Mouse (Mus musculus) forebrain, embryonic 14.5 days (tissue): Measurements from ENCODE around the gene Raly. TPM values are rescaled to one million over a fixed set of nuclear protein-coding genes. Genes with fewer than 3 reads are reported as not detected.

Source experiments
- ATAC-seq: fragments of 200-750 bp; cut with Nextera tagmentation; 2 replicates; pipeline ENCODE4 v1.8.0; 2017; ENCODE audit warnings: mild to moderate bottlenecking, moderate library complexity
- DNase-seq: peaks from one replicate; pipeline ENCODE4 v3.0.0-alpha.2; 2015; ENCODE audit warnings: low spot score
- H3K27ac ChIP-seq: fragments of 300-500 bp; sonication (generic); 2 replicates; pipeline ENCODE4 v1.5.1; 2014; ENCODE audit warnings: low read depth, mild to moderate bottlenecking, control low read depth, low read length, moderate library complexity
- H3K27me3 ChIP-seq: fragments of 300-500 bp; sonication (generic); replicated peaks from 2 replicates; pipeline ENCODE4 v1.6.1; 2014; ENCODE audit warnings: low read length, control low read depth, mixed read lengths; ENCODE audit not compliant: control insufficient read depth, insufficient read depth
- H3K36me3 ChIP-seq: fragments of 300-500 bp; sonication (generic); 2 replicates; pipeline ENCODE4 v1.6.1; 2014; ENCODE audit warnings: low read length, control low read depth; ENCODE audit not compliant: control insufficient read depth, insufficient read depth
- H3K4me1 ChIP-seq: fragments of 300-500 bp; sonication (generic); 2 replicates; pipeline ENCODE4 v1.6.1; 2014; ENCODE audit warnings: antibody characterized with exemption, low read length, control low read depth; ENCODE audit not compliant: control insufficient read depth, insufficient read depth
- H3K4me2 ChIP-seq: fragments of 300-500 bp; sonication (generic); 2 replicates; pipeline ENCODE4 v1.6.1; 2014; ENCODE audit warnings: mild to moderate bottlenecking, control low read depth, low read length
- H3K4me3 ChIP-seq: fragments of 300-500 bp; sonication (generic); 2 replicates; pipeline ENCODE4 v1.5.1; 2014; ENCODE audit warnings: low read depth, low read length, control low read depth
- H3K9ac ChIP-seq: fragments of 300-500 bp; sonication (generic); 2 replicates; pipeline ENCODE4 v1.6.1; 2014; ENCODE audit warnings: mild to moderate bottlenecking, low read length, control low read depth, moderate library complexity
- H3K9me3 ChIP-seq: fragments of 300-500 bp; sonication (generic); replicated peaks from 2 replicates; pipeline ENCODE4 v1.6.1; 2016; ENCODE audit warnings: low read length, control low read depth, mixed read lengths; ENCODE audit not compliant: control insufficient read depth
- WGBS: fragments of 180-500 bp; shearing (Covaris S2); extraction: QIAGEN DNeasy Blood & Tissue Kit; methylation state at CpG from one replicate; pipeline ENCODE4 v1.1.7; 2014; 5-methylcytosine and 5-hydroxymethylcytosine counted together
- polyA plus RNA-seq: library from polyadenylated mRNA; unstranded; fragments of >200 nt; fragmentation: Nextera tagmentation; extraction: Ambion mirVana; gene quantifications from 2 replicates; pipeline ENCODE4 v1.2.1, GENCODE M21; 2014

The Raly gene
- polyA plus RNA-seq, 1 experiment from 2014 or later = 109 TPM

DNA sequence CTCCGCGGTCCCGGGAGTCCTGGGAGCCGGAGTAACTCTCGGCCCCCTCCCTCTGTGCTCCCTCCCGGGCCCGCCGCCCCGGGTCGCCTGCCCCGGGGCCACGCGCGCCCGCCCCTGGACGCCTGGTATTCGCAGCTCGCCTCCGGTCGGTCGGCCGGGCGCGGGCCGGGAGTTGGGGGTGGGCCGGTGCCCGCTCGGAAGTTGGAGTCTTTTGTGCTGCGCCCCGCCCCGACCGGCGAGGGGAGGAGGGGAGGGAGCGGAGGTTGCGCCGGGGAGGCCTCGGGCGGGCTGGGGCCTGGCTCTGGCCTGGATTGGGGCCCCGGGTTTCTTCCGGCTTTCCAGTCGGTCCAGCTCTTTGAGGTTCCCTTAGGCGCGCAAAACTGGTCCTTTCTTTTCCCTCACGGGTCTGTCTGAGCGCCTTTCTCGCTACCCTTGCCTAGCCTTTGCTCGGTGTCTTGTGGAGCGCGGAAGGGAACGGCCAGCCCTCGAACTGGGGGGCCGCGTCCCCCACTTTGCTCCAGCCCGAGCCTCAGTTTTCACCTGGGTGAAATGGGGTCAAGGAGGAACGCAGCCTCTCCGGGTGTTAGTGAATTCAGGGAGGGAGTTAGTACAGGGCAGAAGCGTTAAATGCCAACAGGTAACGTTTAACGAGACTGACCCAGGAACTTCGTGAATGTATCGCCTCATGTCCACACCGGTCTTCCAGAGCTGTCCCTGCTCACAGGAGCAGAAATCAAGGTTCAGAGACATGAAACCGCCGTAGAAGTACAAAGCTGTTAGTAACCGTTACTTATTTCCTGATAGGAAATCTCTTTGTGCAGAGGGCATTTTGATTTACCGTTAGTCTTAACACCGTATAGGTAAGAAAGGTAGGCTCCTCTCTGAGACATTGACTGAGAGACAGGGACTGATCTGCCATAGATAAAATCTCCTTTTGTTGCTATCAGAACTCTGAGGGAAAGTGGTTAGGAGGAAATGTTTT is 1.1 kb downstream of the Raly start:
- no peaks in the 10 kb centered on the region for H3K9me3 ChIP-seq
- H3K4me2 ChIP-seq = peak overlapping the region; percentile 88
- peaks cover 4% of the 10 kb centered on the region; the same call in 1 of the 2 replicates for H3K36me3 ChIP-seq
- H3K4me3 ChIP-seq = peak overlapping the region; percentile 98
- H3K4me1 ChIP-seq = peaks cover 21% of the 10 kb centered on the region
- peak overlapping the region; percentile 98 for H3K27ac ChIP-seq
- H3K9ac ChIP-seq = peak overlapping the region; percentile 93
- DNase-seq (peak; percentile 68), ATAC-seq (peak; percentile 7)
- no peaks in the 10 kb centered on the region for H3K27me3 ChIP-seq
- under 1% methylated on average over 67 of the region's 67 CpGs for WGBS

DNA sequence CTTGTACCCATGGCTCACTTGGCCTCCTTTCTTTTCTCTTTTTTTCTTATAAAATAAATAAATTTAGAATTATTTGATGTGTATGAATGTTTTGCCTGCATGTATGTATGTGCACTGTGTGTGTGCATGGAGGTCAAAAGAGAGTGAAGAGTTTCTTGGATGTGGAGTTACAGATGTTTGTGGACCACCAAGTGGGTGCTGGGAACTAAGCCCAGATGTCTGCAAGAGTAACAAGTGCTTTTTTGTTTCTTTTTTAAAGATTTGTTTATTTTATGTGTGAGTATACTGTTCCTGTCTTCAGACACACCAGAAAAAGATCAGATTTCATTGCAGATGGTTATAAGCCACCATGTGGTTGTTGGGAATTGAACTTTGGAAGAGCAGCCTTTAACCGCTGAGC is 12.5 kb downstream of the Raly start:
- no peaks in the 10 kb centered on the region for H3K9me3 ChIP-seq
- no peak for ATAC-seq
- H3K4me3 ChIP-seq = no peak overlapping the region
- no peak for DNase-seq
- no peak overlapping the region for H3K27ac ChIP-seq
- H3K36me3 ChIP-seq = no peaks in the 10 kb centered on the region
- no peak overlapping the region for H3K4me2 ChIP-seq
- 87% methylated on average over 1 of the region's 1 CpGs for WGBS
- no peaks in the 10 kb centered on the region for H3K27me3 ChIP-seq
- H3K4me1 ChIP-seq = no peaks in the 10 kb centered on the region
- no peak overlapping the region for H3K9ac ChIP-seq

DNA sequence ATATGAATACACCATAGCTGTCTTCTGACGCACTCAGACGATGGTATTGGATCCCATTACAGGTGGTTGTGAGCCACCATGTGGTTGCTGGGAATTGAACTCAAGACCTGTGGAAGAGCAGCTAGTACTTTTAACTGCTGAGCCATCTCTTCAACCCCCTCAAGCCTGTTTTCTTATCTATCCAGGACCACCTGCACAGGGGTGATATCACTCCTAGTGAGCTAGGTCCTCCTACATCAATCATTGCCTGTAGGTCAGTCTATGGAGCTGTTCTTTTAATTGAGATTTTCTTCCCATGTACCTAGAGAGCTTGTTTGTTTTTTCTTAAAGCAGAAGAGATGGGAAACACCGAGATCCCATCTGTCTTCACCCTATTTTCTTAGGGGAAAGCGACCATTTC is 12.9 kb downstream of the Raly start:
- Histone ChIP-seq H3K9me3 (no peaks in the 10 kb centered on the region), H3K4me2 (no peak overlapping the region), H3K4me3 (no peak overlapping the region), H3K4me1 (no peaks in the 10 kb centered on the region), H3K27ac (no peak overlapping the region), H3K27me3 (no peaks in the 10 kb centered on the region), H3K36me3 (no peaks in the 10 kb centered on the region), H3K9ac (no peak overlapping the region)
- ATAC-seq (no peak), DNase-seq (no peak)
- WGBS = 78% methylated on average over 4 of the region's 4 CpGs

DNA sequence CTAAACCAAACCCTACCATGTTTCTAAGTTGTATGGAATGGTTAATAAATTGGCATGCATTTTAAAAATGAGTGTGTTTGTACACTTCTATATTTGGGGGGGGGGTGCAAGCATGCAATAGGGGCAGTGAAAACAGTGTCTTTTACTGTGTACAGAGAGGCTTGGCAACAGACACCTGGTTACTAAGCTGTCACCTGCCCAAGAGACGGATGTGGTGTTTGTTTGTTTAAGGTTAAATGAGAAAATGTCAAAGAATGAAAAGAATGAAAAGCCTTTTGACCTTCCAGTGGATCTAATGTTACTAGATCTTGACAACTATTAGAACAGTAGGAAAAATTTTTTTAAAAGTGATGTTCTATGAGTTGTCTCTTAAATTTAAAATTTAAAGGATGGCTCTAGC is 16.8 kb downstream of the Raly start:
- Histone ChIP-seq H3K4me1 (no peaks in the 10 kb centered on the region), H3K4me2 (no peak overlapping the region), H3K9me3 (no peaks in the 10 kb centered on the region), H3K36me3 (no peaks in the 10 kb centered on the region), H3K4me3 (no peak overlapping the region), H3K27me3 (no peaks in the 10 kb centered on the region), H3K27ac (no peak overlapping the region), H3K9ac (no peak overlapping the region)
- 82% methylated on average over 1 of the region's 1 CpGs for WGBS
- ATAC-seq (no peak), DNase-seq (no peak)

DNA sequence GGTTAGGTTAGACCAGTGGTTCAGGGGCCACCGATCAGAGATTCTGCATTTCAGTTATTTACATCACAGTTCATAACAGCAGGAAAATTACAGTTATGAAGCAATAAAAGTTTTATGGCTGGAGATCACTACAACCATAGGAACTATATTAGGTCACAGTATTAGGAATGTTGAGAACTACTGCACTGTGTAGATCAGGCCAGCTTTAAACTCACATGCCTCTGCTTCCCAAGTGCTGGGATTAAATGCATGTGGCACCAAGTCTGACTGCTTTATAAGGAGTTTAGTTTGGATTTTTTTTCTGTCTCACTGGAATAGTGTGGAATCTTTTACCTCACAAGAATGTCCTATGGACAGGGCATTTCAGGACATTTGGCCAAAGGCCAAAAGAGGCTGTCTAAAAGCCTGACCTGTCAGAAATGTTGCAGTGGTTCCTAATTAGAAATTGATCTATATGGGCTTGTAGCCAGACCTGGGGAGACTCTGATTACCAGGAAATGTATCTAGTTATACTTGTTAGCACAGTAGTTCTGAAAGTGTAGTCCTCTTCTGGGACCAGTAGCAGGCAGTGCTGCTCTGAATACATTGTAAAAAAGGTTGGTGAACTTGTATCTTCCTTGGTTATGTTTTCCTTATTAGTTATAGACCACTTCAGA is 18.3 kb downstream of the Raly start:
- no peak for DNase-seq
- H3K9ac ChIP-seq = no peak overlapping the region
- H3K36me3 ChIP-seq = no peaks in the 10 kb centered on the region
- no peaks in the 10 kb centered on the region for H3K4me1 ChIP-seq
- no peaks in the 10 kb centered on the region for H3K9me3 ChIP-seq
- H3K4me3 ChIP-seq = no peak overlapping the region
- no peak for ATAC-seq
- no peak overlapping the region for H3K4me2 ChIP-seq
- 97% methylated on average over 1 of the region's 1 CpGs for WGBS
- no peak overlapping the region for H3K27ac ChIP-seq
- H3K27me3 ChIP-seq = no peaks in the 10 kb centered on the region

DNA sequence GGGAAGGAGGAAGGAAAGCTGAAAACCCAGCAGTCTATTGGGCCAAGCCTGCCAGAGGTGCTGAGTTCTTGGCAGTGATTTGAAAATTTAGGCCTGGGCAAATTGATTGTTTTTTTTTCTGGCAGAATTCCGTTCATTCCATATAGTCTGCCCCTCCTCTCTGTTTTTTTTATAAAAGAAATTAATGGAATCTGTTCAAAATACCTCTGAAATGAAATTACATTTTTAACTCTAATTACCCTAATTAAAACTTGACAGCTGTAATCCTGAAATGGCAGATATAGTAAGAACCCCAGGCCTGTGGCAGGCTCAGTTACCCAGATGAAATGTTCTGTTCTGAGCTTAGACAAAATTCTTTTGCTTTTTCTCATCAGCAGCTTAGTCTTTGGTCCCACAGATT is 19.9 kb downstream of the Raly start:
- WGBS = 32% methylated on average over 1 of the region's 1 CpGs
- no peak overlapping the region for H3K4me2 ChIP-seq
- no peak overlapping the region for H3K4me3 ChIP-seq
- H3K27me3 ChIP-seq = no peaks in the 10 kb centered on the region
- no peak overlapping the region for H3K9ac ChIP-seq
- no peak overlapping the region for H3K27ac ChIP-seq
- no peak for ATAC-seq
- DNase-seq = no peak
- no peaks in the 10 kb centered on the region for H3K36me3 ChIP-seq
- H3K9me3 ChIP-seq = no peaks in the 10 kb centered on the region
- no peaks in the 10 kb centered on the region for H3K4me1 ChIP-seq

DNA sequence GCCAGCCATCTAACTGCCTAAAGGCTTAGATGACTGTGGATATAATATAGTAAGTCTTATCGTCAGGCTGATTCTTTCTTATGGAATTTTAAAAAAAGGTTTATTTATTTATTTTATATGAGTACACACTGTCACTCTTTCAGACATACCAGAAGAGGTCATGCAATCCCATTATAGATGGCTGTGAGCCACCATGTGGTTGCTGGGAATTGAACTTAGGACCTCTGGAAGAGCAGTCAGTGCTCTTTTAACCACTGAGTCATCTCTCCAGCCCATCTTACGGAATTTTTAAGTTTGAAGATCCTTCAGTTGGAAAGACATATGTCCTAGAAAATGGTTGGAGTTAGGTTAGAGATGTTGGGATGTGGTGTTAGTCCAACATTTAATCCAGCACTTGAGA is 22.5 kb downstream of the Raly start:
- Histone ChIP-seq H3K4me1 (peaks cover 18% of the 10 kb centered on the region), H3K4me3 (no peak overlapping the region), H3K36me3 (no peaks in the 10 kb centered on the region), H3K4me2 (no peak overlapping the region), H3K9ac (no peak overlapping the region), H3K27me3 (no peaks in the 10 kb centered on the region), H3K9me3 (no peaks in the 10 kb centered on the region), H3K27ac (no peak overlapping the region)
- DNase-seq (no peak), ATAC-seq (no peak)
- 92% methylated on average over 2 of the region's 2 CpGs for WGBS

DNA sequence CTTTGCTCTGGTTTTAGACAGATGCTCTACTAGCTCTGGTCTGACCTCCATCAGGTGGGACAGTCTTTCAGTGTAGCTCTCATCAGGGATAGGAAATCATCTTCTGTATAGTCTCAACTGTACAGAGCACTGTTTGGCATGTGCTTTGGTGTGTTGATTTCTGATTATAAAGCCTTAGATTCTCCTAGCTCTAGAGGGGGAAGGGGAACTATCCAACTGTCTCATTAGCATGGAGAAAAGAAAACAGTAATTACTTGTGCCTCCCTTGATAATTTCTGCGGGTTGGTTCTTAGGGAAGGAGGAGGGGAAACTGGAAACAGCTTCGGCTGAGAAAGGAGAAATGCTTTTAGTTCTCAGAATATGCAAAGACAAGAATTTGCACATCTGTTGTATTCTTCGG is 26.2 kb downstream of the Raly start:
- Histone ChIP-seq H3K36me3 (no peaks in the 10 kb centered on the region), H3K9me3 (no peaks in the 10 kb centered on the region), H3K27ac (no peak overlapping the region), H3K4me1 (peaks cover 18% of the 10 kb centered on the region), H3K4me3 (no peak overlapping the region), H3K9ac (no peak overlapping the region), H3K27me3 (no peaks in the 10 kb centered on the region), H3K4me2 (0 out of 2 replicates have a peak overlapping the region, but pooled peaks have one; percentile 2)
- ATAC-seq (peak; percentile 55), DNase-seq (peak; percentile 75)
- WGBS = 14% methylated on average over 3 of the region's 3 CpGs

DNA sequence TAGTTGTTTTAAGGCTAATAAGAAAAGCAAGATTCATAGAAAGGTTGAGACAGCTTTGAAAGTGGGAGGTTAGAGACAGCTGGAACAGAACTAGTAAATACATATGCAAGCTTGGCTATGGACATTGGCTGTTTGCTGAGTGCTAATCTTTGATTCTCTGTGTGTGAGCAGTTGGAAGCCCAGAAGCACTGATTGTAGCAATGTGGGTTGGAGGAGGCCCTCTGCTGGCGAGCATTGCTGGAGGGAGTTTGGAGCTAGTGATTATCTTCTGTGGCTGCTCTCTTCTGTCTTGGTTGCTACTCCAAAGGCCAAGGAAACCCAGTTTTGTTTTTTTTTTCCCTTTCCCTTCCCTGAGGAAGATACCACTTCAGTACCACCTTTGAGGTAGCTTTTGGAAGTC is 26.9 kb downstream of the Raly start:
- H3K9ac ChIP-seq = no peak overlapping the region
- 15% methylated on average over 1 of the region's 1 CpGs for WGBS
- no peaks in the 10 kb centered on the region for H3K27me3 ChIP-seq
- DNase-seq (peak; percentile 62), ATAC-seq (no peak)
- H3K4me3 ChIP-seq = no peak overlapping the region
- peaks cover 18% of the 10 kb centered on the region for H3K4me1 ChIP-seq
- no peaks in the 10 kb centered on the region for H3K9me3 ChIP-seq
- H3K4me2 ChIP-seq = no peak overlapping the region
- no peaks in the 10 kb centered on the region for H3K36me3 ChIP-seq
- 0 out of 2 replicates have a peak overlapping the region, but pooled peaks have one; percentile 17 for H3K27ac ChIP-seq
